Mouse (Mus musculus): ENCODE results near the gene Fam135a. TPM values are rescaled to one million over a fixed set of nuclear protein-coding genes. Genes with fewer than 3 reads are reported as not detected.

The Fam135a gene
- polyA plus RNA-seq, 1 experiment: 0.95 TPM

GRCm38 (mm10) chr1:23966226-23966625 lies 133.9 kb downstream of the Fam135a start:
- no peak for TF ChIP-seq POLR2A (IDR thresholded peaks at IDR 0.05; ENCODE audit: low read depth, low read length)
- TF ChIP-seq CTCF (IDR thresholded peaks at IDR 0.05; ENCODE audit: extremely low read depth, insufficient read depth, insufficient read length, insufficient replicate concordance): no peak
- H3K27me3 ChIP-seq (ENCODE audit: control insufficient read depth, insufficient read depth, low read length): no peaks in the 10 kb centered on the region
- no peak overlapping the region for H3K27ac ChIP-seq (ENCODE audit: insufficient read depth, low read length)

More at GRCm38 (mm10) chr1:23966226-23966625, 133.9 kb downstream of the Fam135a start:
- no peaks in the 10 kb centered on the region for H3K4me1 ChIP-seq (ENCODE audit: control insufficient read depth, insufficient read depth, insufficient read length)
- 79% methylated on average over 1 of the region's 1 CpGs for WGBS
- H3K4me3 ChIP-seq (ENCODE audit: extremely low read depth, insufficient read depth, insufficient read length): no peak overlapping the region
- no peaks in the 10 kb centered on the region for H3K36me3 ChIP-seq (ENCODE audit: control insufficient read depth, insufficient read depth, low read length)
- no peak for DNase-seq (ENCODE audit: low read depth in 1 of 2, low spot score in 2 of 2)

Other genes starting within 250 kb of the Fam135a start
- gene Smap1, start 178.0 kb downstream of the Fam135a start, polyA plus RNA-seq (2012; rRNA removed): 23.0 and 24.3 TPM in 2 replicates
- 3.1 TPM in 2 replicates for gene Sdhaf4, start 94.7 kb downstream of the Fam135a start, polyA plus RNA-seq (2012; rRNA removed)
- not detected in 2 replicates for gene Col9a1, start 77.3 kb upstream of the Fam135a start, polyA plus RNA-seq (2012; rRNA removed)

Measured in spleen, adult 2 months (tissue).